Mouse (Mus musculus): Measurements from ENCODE around the gene Skint4. TPM values are rescaled to one million over a fixed set of nuclear protein-coding genes. Genes with fewer than 3 reads are reported as not detected.

Skint4 gene
- not detected in 2 replicates for polyA plus RNA-seq (2012; rRNA removed)

GRCm38 (mm10) chr4:112071716-112072115 is at the start of gene Skint4:
Skint4 (plus strand) TSS chr4:112072016.
- DNase-seq (ENCODE audit: low read depth, low spot score) = no peak

Other genes starting within 250 kb of the Skint4 start
- gene Slc5a9, start 169.1 kb upstream of the Skint4 start, polyA plus RNA-seq (2012; rRNA removed) = 16.0 and 34.4 TPM in 2 replicates
- gene Skint8, start 152.6 kb upstream of the Skint4 start, polyA plus RNA-seq (2012; rRNA removed) = not detected in 2 replicates
- gene Skint7, start 99.1 kb upstream of the Skint4 start, polyA plus RNA-seq (2012; rRNA removed) = not detected in 2 replicates
- not detected in 2 replicates for gene Skint1, start 65.7 kb upstream of the Skint4 start, polyA plus RNA-seq (2012; rRNA removed)
- gene Skint3, start 160.2 kb downstream of the Skint4 start, polyA plus RNA-seq (2012; rRNA removed) = 0.03 TPM in 1 of 2 replicates, not detected in the other

All from large intestine, adult 2 months (tissue).